Mouse (Mus musculus) lung, postnatal 0 days (tissue): ENCODE measurements around the gene Gsdma2. TPM values are rescaled to one million over a fixed set of nuclear protein-coding genes. Genes with fewer than 3 reads are reported as not detected.
A peak's percentile ranks its signal among the peaks of the same experiment; 100 is the strongest.
"Not testable (repeated sequence)": the region's sequence is repeated elsewhere in the genome, so short reads cannot be mapped to it uniquely, and the experiment has no call there.

ENCODE experiments used
- ATAC-seq: fragments of 200-750 bp; cut with Nextera tagmentation; 2 replicates; pipeline ENCODE4 v1.8.0; 2017; ENCODE audit warnings: moderate library complexity
- DNase-seq: peaks from one replicate; pipeline ENCODE4 v3.0.0-alpha.2; 2016; ENCODE audit warnings: low spot score
- H3K27ac ChIP-seq: fragments of 300-500 bp; sonication (generic); 2 replicates; pipeline ENCODE4 v1.5.1; 2014; ENCODE audit warnings: antibody characterized with exemption, mild to moderate bottlenecking, low read length, mixed read lengths
- H3K27me3 ChIP-seq: fragments of 300-500 bp; sonication (generic); replicated peaks from 2 replicates; pipeline ENCODE4 v1.6.1; 2014; ENCODE audit warnings: low read length, mixed read lengths; ENCODE audit not compliant: insufficient read depth
- H3K36me3 ChIP-seq: fragments of 300-500 bp; sonication (generic); 2 replicates; pipeline ENCODE4 v1.6.1; 2014; ENCODE audit warnings: low read length, mixed read lengths; ENCODE audit not compliant: insufficient read depth
- H3K4me1 ChIP-seq: fragments of 300-500 bp; sonication (generic); 2 replicates; pipeline ENCODE4 v1.6.1; 2014; ENCODE audit warnings: antibody characterized with exemption, low read depth, low read length, mixed read lengths; ENCODE audit not compliant: insufficient read depth
- H3K4me2 ChIP-seq: fragments of 300-500 bp; sonication (generic); replicated peaks from 2 replicates; pipeline ENCODE4 v1.6.1; 2014; ENCODE audit warnings: low read depth, mild to moderate bottlenecking, low read length, moderate library complexity, mixed read lengths
- H3K4me3 ChIP-seq: fragments of 300-500 bp; sonication (generic); 2 replicates; pipeline ENCODE4 v1.5.1; 2014; ENCODE audit warnings: low read depth, low read length
- H3K9ac ChIP-seq: fragments of 300-500 bp; sonication (generic); replicated peaks from 2 replicates; pipeline ENCODE4 v1.6.1; 2014; ENCODE audit warnings: low read depth, mild to moderate bottlenecking
- H3K9me3 ChIP-seq: fragments of 300-500 bp; sonication (generic); 2 replicates; pipeline ENCODE4 v1.6.1; 2016; ENCODE audit warnings: low read length, mixed read lengths
- CTCF ChIP-seq: IDR thresholded peaks from 2 replicates; pipeline ENCODE4 v1.5.1; 2016; ENCODE audit warnings: antibody characterized with exemption, mild to moderate bottlenecking
- EP300 ChIP-seq: IDR thresholded peaks from 2 replicates; pipeline ENCODE4 v1.6.1; 2016; ENCODE audit warnings: antibody characterized with exemption, mild to moderate bottlenecking, control low read depth
- WGBS: fragments of 180-500 bp; shearing (Covaris S2); extraction: QIAGEN DNeasy Blood & Tissue Kit; methylation state at CpG from one replicate; pipeline ENCODE4 v1.1.7; 2014; 5-methylcytosine and 5-hydroxymethylcytosine counted together
- polyA plus RNA-seq: library from polyadenylated mRNA; unstranded; fragments of >200 nt; fragmentation: Nextera tagmentation; extraction: Ambion mirVana; gene quantifications from 2 replicates; pipeline ENCODE4 v1.2.1, GENCODE M21; 2015

Gsdma2 gene
- polyA plus RNA-seq, 1 experiment from 2014 or later: not detected

DNA sequence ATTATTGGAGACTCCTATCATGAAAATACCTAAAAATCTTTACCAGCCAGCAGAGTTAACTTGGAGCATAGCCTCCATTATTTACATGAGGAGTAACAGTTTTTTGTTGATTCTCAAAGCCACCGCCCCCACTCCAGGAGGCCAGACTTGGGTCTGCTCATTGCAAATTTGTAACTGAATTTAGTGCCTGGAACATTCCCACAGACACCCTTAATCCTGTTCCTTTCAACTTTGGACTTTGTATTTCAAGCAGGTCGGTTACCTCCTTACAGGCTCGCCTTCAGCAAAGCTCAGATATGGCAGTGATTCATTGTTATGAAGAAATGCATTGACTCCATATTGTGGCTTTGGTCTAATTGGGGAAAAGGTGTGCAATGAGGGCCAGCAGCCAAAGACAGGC, 1.8 kb upstream of the Gsdma2 start:
- no peaks in the 10 kb centered on the region for H3K27me3 ChIP-seq
- no peak overlapping the region for H3K4me2 ChIP-seq
- no peak overlapping the region for H3K4me3 ChIP-seq
- ATAC-seq: no peak
- no peaks in the 10 kb centered on the region for H3K9me3 ChIP-seq
- no peak for DNase-seq
- H3K4me1 ChIP-seq: no peaks in the 10 kb centered on the region
- H3K27ac ChIP-seq: no peak overlapping the region
- 78% methylated on average over 3 of the region's 3 CpGs for WGBS
- no peak overlapping the region for H3K9ac ChIP-seq
- H3K36me3 ChIP-seq: no peaks in the 10 kb centered on the region
- TF ChIP-seq EP300 (no peak), CTCF (no peak)

DNA sequence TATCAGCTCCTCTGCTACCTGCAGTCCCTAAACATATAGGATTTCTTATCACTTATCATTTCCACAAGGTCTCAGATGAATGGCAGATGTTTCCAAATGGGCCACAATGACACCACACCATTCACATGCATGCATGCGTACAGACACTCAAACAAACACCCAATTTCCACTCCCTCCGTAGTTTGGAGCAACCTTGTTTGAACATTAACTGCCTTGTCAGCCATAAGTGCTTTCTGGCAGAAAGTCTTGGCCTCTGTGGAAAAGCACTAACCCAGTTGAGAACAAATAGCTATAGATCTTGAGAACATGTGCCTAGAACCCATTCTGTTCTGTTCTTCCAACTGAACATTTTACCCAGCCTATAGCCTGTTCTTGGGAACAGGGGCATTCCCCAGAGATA, 613 bp upstream of the Gsdma2 start:
- no peak overlapping the region for H3K9ac ChIP-seq
- no peak overlapping the region for H3K4me2 ChIP-seq
- H3K27ac ChIP-seq: no peak overlapping the region
- no peaks in the 10 kb centered on the region for H3K27me3 ChIP-seq
- TF ChIP-seq EP300 (no peak), CTCF (no peak)
- no peaks in the 10 kb centered on the region for H3K9me3 ChIP-seq
- no peak overlapping the region for H3K4me3 ChIP-seq
- ATAC-seq: no peak
- 55% methylated on average over 2 of the region's 2 CpGs for WGBS
- no peaks in the 10 kb centered on the region for H3K36me3 ChIP-seq
- no peaks in the 10 kb centered on the region for H3K4me1 ChIP-seq
- DNase-seq: no peak

DNA sequence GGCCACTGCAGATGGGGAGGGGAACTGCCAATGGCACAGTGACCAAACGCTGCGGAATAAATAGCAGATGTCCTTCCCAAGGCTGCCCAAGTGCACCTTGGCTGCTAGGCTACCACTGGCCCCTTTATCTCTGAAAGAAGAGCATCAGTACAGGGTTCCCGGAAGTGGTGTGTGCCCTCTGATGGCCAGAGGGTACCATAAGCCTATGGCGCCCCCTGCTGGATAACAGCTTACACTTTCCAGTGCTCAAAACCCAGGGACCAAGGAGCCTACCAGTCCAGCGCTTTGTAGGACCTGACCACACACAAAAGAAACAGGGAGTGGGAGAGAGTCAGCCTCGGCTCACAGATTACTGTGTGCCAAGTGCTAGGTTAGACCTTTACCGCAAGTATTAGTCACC, 8.5 kb downstream of the Gsdma2 start:
- ATAC-seq, H3K9ac ChIP-seq, H3K4me1 ChIP-seq, H3K27me3 ChIP-seq, H3K4me3 ChIP-seq, H3K27ac ChIP-seq, H3K4me2 ChIP-seq, H3K9me3 ChIP-seq, H3K36me3 ChIP-seq: not testable (repeated sequence)
- DNase-seq: peak; percentile 79
- WGBS: 16% methylated on average over 7 of the region's 7 CpGs
- TF ChIP-seq CTCF: peak; percentile 78

DNA sequence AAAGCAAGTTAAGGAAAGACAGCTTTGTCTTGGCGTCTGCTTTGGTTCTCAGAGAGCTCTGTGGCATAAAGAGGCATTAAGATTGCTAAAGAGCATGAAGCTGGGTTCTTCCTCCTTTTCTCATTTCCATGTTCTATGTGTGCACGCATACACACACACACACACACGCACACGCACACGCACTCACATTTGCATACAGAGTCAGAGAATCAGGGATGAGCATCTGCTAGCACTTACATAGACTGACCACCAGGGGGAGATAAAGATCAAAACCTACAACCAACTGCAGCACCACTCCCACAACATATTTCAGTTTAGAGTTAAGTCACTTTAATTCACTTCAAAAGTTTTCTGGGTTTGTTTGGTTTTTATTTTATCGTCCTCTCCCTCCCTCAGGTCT, 14.0 kb downstream of the Gsdma2 start:
- H3K4me1 ChIP-seq: no peaks in the 10 kb centered on the region
- 7% methylated on average over 6 of the region's 6 CpGs for WGBS
- H3K4me2 ChIP-seq: no peak overlapping the region
- H3K9ac ChIP-seq: no peak overlapping the region
- no peak overlapping the region for H3K27ac ChIP-seq
- DNase-seq: peak; percentile 86
- no peak overlapping the region for H3K4me3 ChIP-seq
- peak; percentile 87 for TF ChIP-seq CTCF
- TF ChIP-seq EP300: no peak
- ATAC-seq: peak; percentile 67
- no peaks in the 10 kb centered on the region for H3K36me3 ChIP-seq
- no peaks in the 10 kb centered on the region for H3K9me3 ChIP-seq
- H3K27me3 ChIP-seq: no peaks in the 10 kb centered on the region

DNA sequence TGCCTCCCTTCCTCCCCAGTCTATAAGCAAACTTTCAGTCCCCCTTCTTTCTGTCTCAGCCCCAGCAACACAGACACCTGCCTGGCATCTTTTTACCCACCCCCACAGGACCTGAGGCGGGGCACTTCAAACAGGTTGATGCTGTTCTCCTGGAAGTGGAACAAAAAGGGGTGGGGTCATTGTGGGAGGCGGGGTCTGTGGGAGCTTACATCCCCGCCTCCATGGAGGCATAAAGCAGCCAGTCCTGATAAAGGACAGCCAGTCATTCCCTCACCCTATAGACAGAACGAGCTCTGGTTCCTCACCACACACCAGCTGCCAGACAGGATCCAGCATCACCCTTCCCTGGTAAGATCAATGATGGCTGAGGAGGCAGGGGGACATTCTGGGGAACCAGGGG, 17.5 kb downstream of the Gsdma2 start, which contains the start of gene Gsdma:
Gene Gsdma (plus strand): TSS at position 261 of the 400 bp plus-strand sequence.
- no peaks in the 10 kb centered on the region for H3K9me3 ChIP-seq
- 17% methylated on average over 4 of the region's 4 CpGs for whole genome bisulfite sequencing
- no peaks in the 10 kb centered on the region for H3K36me3 ChIP-seq
- H3K27ac ChIP-seq: no peak within 1 kb of the TSS
- no peak for ATAC-seq
- no peaks in the 10 kb centered on the region for H3K4me1 ChIP-seq
- TF ChIP-seq CTCF (no peak), EP300 (no peak)
- DNase-seq: no peak
- H3K9ac ChIP-seq: no peak within 1 kb of the TSS
- no peaks in the 10 kb centered on the region for H3K27me3 ChIP-seq
- H3K4me3 ChIP-seq: no peak within 1 kb of the TSS
- H3K4me2 ChIP-seq: no peak within 1 kb of the TSS

DNA sequence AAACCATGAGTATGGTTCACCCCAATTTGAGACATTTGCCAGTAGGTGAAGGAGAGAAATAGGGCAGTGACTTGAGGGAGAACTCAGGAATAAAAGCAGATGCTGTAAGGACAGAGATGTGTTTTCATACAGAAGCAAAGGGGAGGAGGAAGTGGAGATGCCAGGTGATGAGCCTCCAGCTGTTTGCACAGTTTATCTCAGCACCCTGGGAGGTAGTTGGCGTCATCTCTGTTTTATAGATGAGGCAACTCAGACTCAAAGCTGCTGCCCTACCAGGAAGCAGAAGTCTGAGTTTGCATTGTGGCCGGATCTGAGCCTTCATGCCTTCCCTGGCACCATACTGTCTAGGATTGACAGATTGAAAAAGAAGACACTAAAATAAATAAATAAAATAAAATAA, 22.4 kb downstream of the Gsdma2 start:
- H3K4me3 ChIP-seq: no peak overlapping the region
- ATAC-seq (no peak), DNase-seq (no peak)
- 43% methylated on average over 2 of the region's 2 CpGs for WGBS
- no peak overlapping the region for H3K4me2 ChIP-seq
- TF ChIP-seq EP300 (no peak), CTCF (no peak)
- H3K27me3 ChIP-seq: no peaks in the 10 kb centered on the region
- H3K36me3 ChIP-seq: no peaks in the 10 kb centered on the region
- H3K27ac ChIP-seq: no peak overlapping the region
- H3K4me1 ChIP-seq: no peaks in the 10 kb centered on the region
- no peak overlapping the region for H3K9ac ChIP-seq
- no peaks in the 10 kb centered on the region for H3K9me3 ChIP-seq

DNA sequence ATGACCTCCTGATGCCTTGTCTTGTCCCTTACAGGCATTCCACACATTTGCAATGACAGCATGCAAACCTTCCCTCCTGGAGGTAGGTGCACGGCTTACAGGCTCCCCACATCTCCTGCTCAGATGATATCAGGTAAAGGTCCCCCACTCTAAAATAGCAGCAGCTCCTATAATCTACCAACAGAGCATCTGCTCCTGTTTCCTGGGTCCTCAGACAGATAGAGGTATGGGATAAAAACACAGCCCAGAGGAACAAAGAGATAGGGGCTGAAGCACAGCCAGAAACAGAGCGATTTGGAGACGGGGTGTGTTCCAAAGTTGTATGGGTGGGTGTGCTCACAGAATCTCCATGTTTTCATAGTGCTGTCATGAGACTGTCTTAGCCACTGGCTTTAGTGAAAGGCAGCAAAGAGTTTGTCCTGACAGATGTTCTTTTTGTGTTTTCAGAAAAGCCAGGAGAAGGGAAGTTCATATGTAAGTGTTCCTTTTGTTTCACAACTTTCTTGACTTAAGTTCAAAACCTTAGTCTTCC, 24.8 kb downstream of the Gsdma2 start:
- Histone ChIP-seq H3K4me1 (no peaks in the 10 kb centered on the region), H3K36me3 (no peaks in the 10 kb centered on the region), H3K9ac (no peak overlapping the region), H3K9me3 (no peaks in the 10 kb centered on the region), H3K4me3 (no peak overlapping the region), H3K27ac (no peak overlapping the region), H3K27me3 (no peaks in the 10 kb centered on the region), H3K4me2 (no peak overlapping the region)
- no peak for DNase-seq
- no peak for ATAC-seq
- 54% methylated on average over 3 of the region's 3 CpGs for WGBS
- no peak for TF ChIP-seq EP300
- no peak for TF ChIP-seq CTCF
